Mouse (Mus musculus) small intestine, adult 2 months (tissue): Measurements from ENCODE around the gene Tdrd7.

ENCODE experiments used
- CTCF ChIP-seq: fragments of 200-500 bp; IDR thresholded peaks from 2 replicates; pipeline ENCODE4 v1.5.1; 2012; ENCODE audit warnings: low read depth, mild to moderate bottlenecking, control low read depth, inconsistent platforms, low read length, moderate library complexity, mixed read lengths; ENCODE audit not compliant: insufficient replicate concordance, insufficient read length; ENCODE audit errors: extremely low read depth
- POLR2A ChIP-seq: fragments of 200-500 bp; IDR thresholded peaks from 2 replicates; pipeline ENCODE4 v1.6.1; 2012; ENCODE audit warnings: low read depth, mild to moderate bottlenecking, control low read depth, inconsistent platforms, low read length, moderate library complexity

DNA sequence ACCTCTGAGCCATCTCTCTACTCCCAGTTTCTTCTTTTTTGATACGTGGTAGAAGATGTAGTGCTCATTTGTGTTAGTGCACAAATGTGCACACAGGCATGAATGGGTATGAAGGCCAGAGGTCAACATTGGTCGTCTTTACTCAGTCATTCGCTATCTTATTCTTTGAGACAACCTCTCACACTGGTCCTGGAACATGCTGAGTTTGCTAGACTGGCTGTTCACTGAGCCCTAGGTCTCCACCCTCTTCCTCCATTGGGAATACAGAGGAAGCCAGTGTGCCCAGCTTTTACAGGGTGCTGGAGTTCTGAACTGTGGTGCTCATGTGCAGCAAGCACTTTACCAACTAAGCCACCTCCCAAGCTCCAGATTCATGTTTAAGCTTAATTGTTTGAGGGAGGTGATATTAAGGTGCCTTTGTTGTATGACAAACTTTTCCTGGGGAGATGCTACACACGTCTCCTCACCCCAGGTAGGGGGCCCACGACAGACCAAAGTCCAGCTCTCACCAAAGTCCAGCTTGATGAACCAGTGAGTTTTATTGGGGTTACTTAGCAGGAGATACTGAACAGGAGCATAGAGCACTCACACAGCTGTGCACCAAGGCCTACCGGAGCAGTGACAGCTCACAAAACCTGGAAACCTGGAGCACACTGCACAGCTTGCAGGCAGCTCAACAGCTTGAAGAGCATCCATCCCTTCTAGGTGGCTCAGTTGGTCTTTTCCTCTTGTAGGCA lies 12.0 kb downstream of the Tdrd7 start:
- TF ChIP-seq CTCF (no peak), POLR2A (no peak)
